Mouse (Mus musculus): ENCODE results near the gene Btbd11.

DNA sequence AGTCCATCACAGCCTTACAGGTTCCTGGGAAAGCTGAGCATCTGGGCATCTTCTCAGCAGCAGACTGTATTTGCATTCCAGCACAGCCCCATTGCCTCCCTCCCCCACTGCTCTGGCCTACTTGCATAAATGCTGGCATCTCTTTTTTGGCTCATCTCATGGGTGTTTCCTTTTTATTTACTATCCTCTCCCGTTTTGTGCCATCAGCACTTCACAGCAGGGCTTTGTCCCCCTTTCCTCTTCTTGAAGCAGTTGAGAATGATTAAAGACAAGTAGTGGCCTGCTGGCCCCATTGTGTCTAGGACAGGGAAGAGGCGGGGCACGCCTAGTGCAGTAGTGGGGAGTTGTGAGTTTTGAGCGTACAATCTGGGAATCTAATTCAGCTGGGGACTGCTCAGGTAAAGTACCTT is 95.5 kb downstream of the Btbd11 start:
- no peak for TF ChIP-seq CTCF (IDR thresholded peaks at IDR 0.05; ENCODE audit: insufficient read depth, low read length)
- TF ChIP-seq POLR2A (IDR thresholded peaks at IDR 0.05; ENCODE audit: borderline replicate concordance, extremely low read depth, low read depth, low read length): no peak
